ENCODE assay signal across 9 mouse cellular contexts in genomic region chr16:78301183-78301830, GRCm38 (mm10). TPM values are rescaled to one million over a fixed set of nuclear protein-coding genes. Genes with fewer than 3 reads are reported as not detected.
DNase-seq lines count a peak whose midpoint lies in the region; ATAC-seq and TF ChIP-seq lines count a peak whose summit lies in the region.
"Had no signal": no experiment of that assay in that cellular context is flagged by ENCODE, and none has a peak within 500 bp of the region (broad histone marks: within the 10 kb centered on the region; RNA-seq: fewer than 3 reads in every experiment).

Gene Cxadr (plus strand): TSS chr16:78301489.

- no peaks in the 10 kb centered on the region; the same call in none of the 2 replicates for H3K4me1 ChIP-seq in spleen, adult 2 months (ENCODE audit: control insufficient read depth, insufficient read depth, insufficient read length)
- no peaks in the 10 kb centered on the region for H3K4me1 ChIP-seq in embryonic facial prominence, embryonic 11.5 days (ENCODE audit: control insufficient read depth, insufficient read depth, low read length)
- peaks cover 15% of the 10 kb centered on the region for H3K4me1 ChIP-seq in heart, embryonic 12.5 days (replicated peaks)
- peaks cover 4% of the 10 kb centered on the region; the same call in 1 of the 2 replicates for H3K4me1 ChIP-seq in kidney, embryonic 14.5 days (ENCODE audit: control insufficient read depth, insufficient read depth, low read length)
- peaks cover 9% of the 10 kb centered on the region; the same call in 1 of the 2 replicates for H3K4me1 ChIP-seq in limb, embryonic 14.5 days (ENCODE audit: control insufficient read depth, insufficient read depth, low read length)
- H3K4me1 ChIP-seq in midbrain, embryonic 15.5 days = peaks cover 39% of the 10 kb centered on the region
- H3K4me1 ChIP-seq in stomach, embryonic 14.5 days (ENCODE audit: control insufficient read depth, insufficient read depth, low read length) = no peaks in the 10 kb centered on the region

- DNase-seq in spleen, adult 2 months (ENCODE audit: low read depth in 1 of 2, low spot score in 2 of 2) = peak in 1 of 2 experiments; percentile 9
- DNase-seq in spleen, postnatal 36 days (ENCODE audit: low spot score in 2 of 2) = no peak
- peak; percentile 90 for DNase-seq in embryonic facial prominence, embryonic 11.5 days (ENCODE audit: low spot score)
- DNase-seq in limb, embryonic 14.5 days (ENCODE audit: low spot score) = peak; percentile 69

- H3K27me3 ChIP-seq in spleen, adult 2 months (ENCODE audit: control insufficient read depth, insufficient read depth, low read length) = peaks cover 17% of the 10 kb centered on the region
- no peaks in the 10 kb centered on the region for H3K27me3 ChIP-seq in embryonic facial prominence, embryonic 11.5 days (ENCODE audit: control insufficient read depth, insufficient read depth, low read length)
- no peaks in the 10 kb centered on the region for H3K27me3 ChIP-seq in heart, embryonic 12.5 days (replicated peaks)
- H3K27me3 ChIP-seq in kidney, embryonic 14.5 days (ENCODE audit: control insufficient read depth, insufficient read depth, low read length) = peaks cover 2% of the 10 kb centered on the region; the same call in 1 of the 2 replicates
- H3K27me3 ChIP-seq in limb, embryonic 14.5 days (ENCODE audit: control insufficient read depth, insufficient read depth, low read length) = no peaks in the 10 kb centered on the region
- H3K27me3 ChIP-seq in midbrain, embryonic 15.5 days (replicated peaks) = no peaks in the 10 kb centered on the region
- no peaks in the 10 kb centered on the region for H3K27me3 ChIP-seq in stomach, embryonic 14.5 days (ENCODE audit: control insufficient read depth, insufficient read depth, low read length)
- H3K27me3 ChIP-seq: CH12.LX had no signal

- 2% methylated on average over 34 of the region's 34 CpGs for WGBS in spleen, adult 2 months
- 1% methylated on average over 25 of the region's 34 CpGs for WGBS in embryonic facial prominence, embryonic 11.5 days
- 1% methylated on average over 34 of the region's 34 CpGs for WGBS in heart, embryonic 12.5 days
- under 1% methylated on average over 29 of the region's 34 CpGs for WGBS in kidney, embryonic 14.5 days
- WGBS in limb, embryonic 14.5 days = 1% methylated on average over 23 of the region's 34 CpGs
- WGBS in midbrain, embryonic 15.5 days = 1% methylated on average over 34 of the region's 34 CpGs
- 1% methylated on average over 34 of the region's 34 CpGs for WGBS in stomach, embryonic 14.5 days

- no peak for TF ChIP-seq CTCF in spleen, adult 2 months (IDR thresholded peaks at IDR 0.05; ENCODE audit: extremely low read depth, insufficient read depth, insufficient read length, insufficient replicate concordance)

- H3K4me2 ChIP-seq in embryonic facial prominence, embryonic 11.5 days (ENCODE audit: low read depth, low read length) = peak within 1 kb of the TSS; percentile 84
- H3K4me2 ChIP-seq in heart, embryonic 12.5 days = peak within 1 kb of the TSS; percentile 84
- H3K4me2 ChIP-seq in kidney, embryonic 14.5 days (replicated peaks; ENCODE audit: low read depth, low read length) = peak within 1 kb of the TSS; percentile 88
- H3K4me2 ChIP-seq in limb, embryonic 14.5 days (replicated peaks; ENCODE audit: low read depth, low read length, severe bottlenecking) = peak within 1 kb of the TSS; percentile 89
- H3K4me2 ChIP-seq in midbrain, embryonic 15.5 days = peak within 1 kb of the TSS; percentile 78
- H3K4me2 ChIP-seq in stomach, embryonic 14.5 days (replicated peaks; ENCODE audit: low read depth, low read length) = peak within 1 kb of the TSS; percentile 79

- no peak for TF ChIP-seq POLR2A in spleen, adult 2 months (IDR thresholded peaks at IDR 0.05; ENCODE audit: low read depth, low read length)
- no peak for TF ChIP-seq POLR2A in limb, embryonic 14.5 days (IDR thresholded peaks at IDR 0.05; ENCODE audit: borderline replicate concordance, extremely low read depth, insufficient read depth, insufficient read length)

- no peak within 1 kb of the TSS; the same call in 1 of the 2 replicates for H3K27ac ChIP-seq in spleen, adult 2 months (ENCODE audit: insufficient read depth, low read length)
- peak within 1 kb of the TSS; percentile 41; the same call in 1 of the 2 replicates for H3K27ac ChIP-seq in embryonic facial prominence, embryonic 11.5 days (replicated peaks; ENCODE audit: low read depth, low read length)
- H3K27ac ChIP-seq in heart, embryonic 12.5 days (ENCODE audit: poor library complexity, severe bottlenecking) = peak within 1 kb of the TSS; percentile 82
- H3K27ac ChIP-seq in kidney, embryonic 14.5 days (ENCODE audit: low read depth, low read length) = peak within 1 kb of the TSS; percentile 73
- peak within 1 kb of the TSS; percentile 38; the same call in 1 of the 2 replicates for H3K27ac ChIP-seq in limb, embryonic 14.5 days (replicated peaks; ENCODE audit: low read depth, low read length)
- H3K27ac ChIP-seq in midbrain, embryonic 15.5 days = peak within 1 kb of the TSS; percentile 97
- H3K27ac ChIP-seq in stomach, embryonic 14.5 days (ENCODE audit: low read length) = peak within 1 kb of the TSS; percentile 81

- no peaks in the 10 kb centered on the region for H3K36me3 ChIP-seq in spleen, adult 2 months (ENCODE audit: control insufficient read depth, insufficient read depth, low read length)
- H3K36me3 ChIP-seq in embryonic facial prominence, embryonic 11.5 days (replicated peaks; ENCODE audit: control insufficient read depth, insufficient read depth, low read depth, low read length) = no peaks in the 10 kb centered on the region
- no peaks in the 10 kb centered on the region for H3K36me3 ChIP-seq in heart, embryonic 12.5 days
- no peaks in the 10 kb centered on the region for H3K36me3 ChIP-seq in kidney, embryonic 14.5 days (ENCODE audit: control insufficient read depth, insufficient read depth, low read length)
- no peaks in the 10 kb centered on the region for H3K36me3 ChIP-seq in limb, embryonic 14.5 days (ENCODE audit: control insufficient read depth, insufficient read depth, low read length)
- H3K36me3 ChIP-seq in midbrain, embryonic 15.5 days (replicated peaks) = no peaks in the 10 kb centered on the region
- H3K36me3 ChIP-seq in stomach, embryonic 14.5 days (ENCODE audit: control insufficient read depth, insufficient read depth, low read length) = no peaks in the 10 kb centered on the region

- ATAC-seq in embryonic facial prominence, embryonic 11.5 days (replicated peaks; ENCODE audit: insufficient number of reproducible peaks, low FRiP score, low TSS enrichment, low read depth) = peak; percentile 92
- peak; percentile 87 for ATAC-seq in heart, embryonic 12.5 days (ENCODE audit: insufficient number of reproducible peaks, low FRiP score)
- ATAC-seq in kidney, embryonic 14.5 days (ENCODE audit: low FRiP score, low TSS enrichment) = peak; percentile 95
- ATAC-seq in limb, embryonic 14.5 days (ENCODE audit: low FRiP score, low read depth) = peak; percentile 89
- peak; percentile 98 for ATAC-seq in midbrain, embryonic 15.5 days (replicated peaks)
- ATAC-seq in stomach, embryonic 14.5 days (ENCODE audit: insufficient number of reproducible peaks, insufficient read depth, low FRiP score, low read depth) = peak; percentile 94

- peak within 1 kb of the TSS; percentile 69 for H3K4me3 ChIP-seq in spleen, adult 2 months (ENCODE audit: extremely low read depth, insufficient read depth, insufficient read length)
- peak within 1 kb of the TSS; percentile 89 for H3K4me3 ChIP-seq in embryonic facial prominence, embryonic 11.5 days (ENCODE audit: low read depth, low read length)
- H3K4me3 ChIP-seq in heart, embryonic 12.5 days = peak within 1 kb of the TSS; percentile 87
- H3K4me3 ChIP-seq in kidney, embryonic 14.5 days (ENCODE audit: low read length) = peak within 1 kb of the TSS; percentile 87
- H3K4me3 ChIP-seq in limb, embryonic 14.5 days (replicated peaks; ENCODE audit: low read length) = peak within 1 kb of the TSS; percentile 83
- H3K4me3 ChIP-seq in midbrain, embryonic 15.5 days = peak within 1 kb of the TSS; percentile 79
- peak within 1 kb of the TSS; percentile 88 for H3K4me3 ChIP-seq in stomach, embryonic 14.5 days (ENCODE audit: low read depth, low read length)

- no peaks in the 10 kb centered on the region for H3K9me3 ChIP-seq in embryonic facial prominence, embryonic 11.5 days (replicated peaks; ENCODE audit: control insufficient read depth, low read length)
- no peaks in the 10 kb centered on the region for H3K9me3 ChIP-seq in heart, embryonic 12.5 days (replicated peaks)
- H3K9me3 ChIP-seq in kidney, embryonic 14.5 days (ENCODE audit: control insufficient read depth, low read length) = no peaks in the 10 kb centered on the region
- no peaks in the 10 kb centered on the region for H3K9me3 ChIP-seq in limb, embryonic 14.5 days (ENCODE audit: control insufficient read depth, low read length)
- no peaks in the 10 kb centered on the region for H3K9me3 ChIP-seq in midbrain, embryonic 15.5 days
- no peaks in the 10 kb centered on the region for H3K9me3 ChIP-seq in stomach, embryonic 14.5 days (ENCODE audit: control insufficient read depth, low read depth, low read length)

- H3K9ac ChIP-seq in embryonic facial prominence, embryonic 11.5 days (replicated peaks; ENCODE audit: low read length) = peak within 1 kb of the TSS; percentile 82
- peak within 1 kb of the TSS; percentile 86 for H3K9ac ChIP-seq in heart, embryonic 12.5 days
- peak within 1 kb of the TSS; percentile 83 for H3K9ac ChIP-seq in kidney, embryonic 14.5 days (ENCODE audit: low read depth, low read length)
- peak within 1 kb of the TSS; percentile 79 for H3K9ac ChIP-seq in limb, embryonic 14.5 days (ENCODE audit: low read depth, low read length, severe bottlenecking)
- H3K9ac ChIP-seq in midbrain, embryonic 15.5 days = peak within 1 kb of the TSS; percentile 90
- H3K9ac ChIP-seq in stomach, embryonic 14.5 days (replicated peaks; ENCODE audit: low read depth, low read length) = peak within 1 kb of the TSS; percentile 71

RNA-seq across cellular contexts. Expression of gene Cxadr, which starts in this region (rescaled TPM):
- polyA plus RNA-seq in spleen, adult 2 months (2012; rRNA removed) = 1.5 and 2.2 TPM in 2 replicates
- polyA plus RNA-seq in embryonic facial prominence, embryonic 11.5 days (2014; fragmentation: Nextera tagmentation; extraction: Ambion mirVana) = 34.1 and 38.7 TPM in 2 replicates
- 43.6 and 43.7 TPM in 2 replicates for polyA plus RNA-seq in heart, embryonic 12.5 days (2016; fragmentation: Nextera tagmentation; extraction: Ambion mirVana)
- 22.1 and 25.7 TPM in 2 replicates for polyA plus RNA-seq in kidney, embryonic 14.5 days (2014; fragmentation: Nextera tagmentation; extraction: Ambion mirVana)
- 10.5 and 11.6 TPM in 2 replicates for polyA plus RNA-seq in limb, embryonic 14.5 days (2012; rRNA removed)
- polyA plus RNA-seq in limb, embryonic 14.5 days (2014; fragmentation: Nextera tagmentation; extraction: Ambion mirVana) = 11.5 and 13.4 TPM in 2 replicates
- 169 and 181 TPM in 2 replicates for polyA plus RNA-seq in midbrain, embryonic 15.5 days (2015; fragmentation: Nextera tagmentation; extraction: Ambion mirVana)
- 50.1 and 56.3 TPM in 2 replicates for polyA plus RNA-seq in stomach, embryonic 14.5 days (2014; fragmentation: Nextera tagmentation; extraction: Ambion mirVana)

Comparison
In these comparisons a context has a peak if more than half of its experiments do, and no peak if none do; other contexts are left out.
1. DNase-seq: peak in embryonic facial prominence, embryonic 11.5 days (single experiment) and limb, embryonic 14.5 days (single experiment); none in spleen, postnatal 36 days (0 of 2).
2. Peak in every context shown above with its lines, with median percentiles within 50 percentile points of each other: H3K4me3 ChIP-seq, ATAC-seq, H3K4me2 ChIP-seq and H3K9ac ChIP-seq.